Mouse (Mus musculus) left cerebral cortex, postnatal 14 days (tissue): ENCODE data around the gene Grin3b. TPM values are rescaled to one million over a fixed set of nuclear protein-coding genes. Genes with fewer than 3 reads are reported as not detected.

Source experiments
- DNase-seq, 2 experiments: peaks; one replicate each; pipeline ENCODE4 v3.0.0; 2021 to 2022; ENCODE audit warnings: low spot score in 2 of 2, mixed read lengths in 1 of 2
- intact Hi-C: fragments of 180-260 bp; cut with DNase I; formaldehyde crosslinking; loops from one replicate; pipeline ENCODE4 v1.15.1; 2025
- total RNA-seq, 2 experiments: library from RNA; stranded (reverse); gene quantifications; 2 replicates each; pipeline ENCODE4 v1.2.3; 2021

Grin3b gene
- total RNA-seq, 2 experiments from 2014 or later = 0.21 to 0.40 TPM

DNA sequence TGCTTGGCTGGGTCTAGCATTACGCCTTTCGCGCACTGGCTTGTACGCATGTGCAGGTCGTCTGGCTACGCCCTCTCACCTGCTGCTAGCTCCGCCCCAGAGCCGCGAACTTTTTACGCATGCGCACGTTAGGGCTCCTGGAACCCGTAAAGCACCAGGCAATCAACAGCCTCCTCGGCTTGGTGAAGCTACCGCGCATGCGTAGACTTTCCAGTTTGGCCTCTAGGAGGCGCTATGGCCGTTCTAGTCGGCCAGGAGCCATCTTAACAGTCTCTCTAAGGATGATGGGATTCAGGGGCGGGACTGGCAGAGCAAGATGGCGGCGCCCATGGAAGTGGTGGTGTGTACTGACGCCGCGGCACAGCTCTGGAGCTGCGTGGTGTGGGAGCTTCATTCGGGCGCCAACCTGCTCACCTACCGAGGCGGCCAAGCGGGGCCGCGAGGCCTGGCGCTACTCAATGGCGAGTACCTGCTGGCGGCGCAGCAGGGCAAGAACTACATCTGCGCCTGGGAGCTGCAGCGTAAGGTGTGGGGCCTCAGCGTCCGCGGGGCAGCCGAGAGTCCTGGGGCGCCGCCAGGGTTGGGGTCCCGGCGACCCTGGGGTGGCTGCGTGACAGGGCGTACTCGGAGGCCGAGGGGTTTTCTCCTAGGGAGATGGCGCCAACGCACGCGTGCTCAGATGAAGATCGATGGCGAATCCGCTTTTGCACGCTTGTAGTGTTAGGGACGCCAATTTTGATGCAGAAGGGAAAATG lies 10.5 kb upstream of the Grin3b start, which contains the start of gene Wdr18:
Gene Wdr18, plus strand, starts transcription at position 306 of the 755 bp plus-strand sequence.
- intact Hi-C loops = loop anchor here (2.0 kb wide), 2 partner anchors 77 to 125 kb away; no protein-coding TSS in a partner anchor
- peak; percentile 99 to 100 for DNase-seq

DNA sequence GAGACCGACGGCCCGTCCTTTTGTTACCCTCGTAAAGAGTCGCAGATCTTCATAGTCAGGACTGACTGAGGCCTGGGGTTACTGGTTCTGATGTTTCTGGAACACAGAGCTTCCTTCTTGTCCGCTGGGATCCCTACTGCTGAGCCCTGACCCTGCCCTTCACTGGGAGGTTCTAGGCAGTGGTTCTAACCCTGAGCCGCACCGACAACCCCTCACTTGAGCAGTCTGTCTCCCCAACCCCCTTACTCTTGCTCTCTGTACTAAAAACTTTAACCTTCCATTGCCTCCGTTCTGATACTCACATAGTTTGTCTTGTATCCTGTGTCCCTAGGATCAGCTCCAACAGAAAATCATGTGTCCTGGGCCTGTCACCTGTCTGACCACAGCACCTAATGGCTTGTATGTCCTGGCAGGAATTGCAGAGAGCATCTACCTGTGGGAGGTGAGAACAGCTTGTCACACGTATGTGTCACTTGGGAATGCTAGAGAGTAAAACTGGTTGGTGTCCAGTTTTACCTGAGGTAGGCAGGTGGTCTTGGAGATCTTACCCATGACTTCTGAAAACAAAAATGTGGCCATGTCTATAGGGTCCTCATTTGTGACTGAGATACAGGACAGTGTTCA lies 9.7 kb upstream of the Grin3b start:
- intact Hi-C loops = no loop called here

DNA sequence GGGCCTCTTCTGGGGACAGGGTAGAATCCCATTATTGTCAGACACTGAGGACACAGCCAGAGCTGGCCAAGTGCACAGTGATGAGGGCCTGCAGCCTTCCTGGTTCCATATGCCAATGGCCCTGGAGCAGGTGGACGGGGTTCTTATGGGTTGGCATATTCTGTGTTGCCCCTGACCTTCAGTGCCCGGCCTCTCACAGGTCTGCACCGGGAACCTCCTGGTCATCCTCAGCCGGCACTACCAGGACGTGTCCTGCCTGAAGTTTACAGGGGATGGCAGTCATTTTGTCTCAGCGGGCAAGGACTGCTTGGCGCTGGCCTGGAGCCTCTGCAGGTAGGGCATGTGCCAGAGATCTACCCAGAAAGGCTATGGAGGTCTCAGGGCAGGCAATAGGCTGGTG lies 5.8 kb upstream of the Grin3b start:
- DNase-seq = no peak
- intact Hi-C loops = no loop called here

More for the DNA sequence above, 9.7 kb upstream of the Grin3b start:
- DNase-seq = no peak

DNA sequence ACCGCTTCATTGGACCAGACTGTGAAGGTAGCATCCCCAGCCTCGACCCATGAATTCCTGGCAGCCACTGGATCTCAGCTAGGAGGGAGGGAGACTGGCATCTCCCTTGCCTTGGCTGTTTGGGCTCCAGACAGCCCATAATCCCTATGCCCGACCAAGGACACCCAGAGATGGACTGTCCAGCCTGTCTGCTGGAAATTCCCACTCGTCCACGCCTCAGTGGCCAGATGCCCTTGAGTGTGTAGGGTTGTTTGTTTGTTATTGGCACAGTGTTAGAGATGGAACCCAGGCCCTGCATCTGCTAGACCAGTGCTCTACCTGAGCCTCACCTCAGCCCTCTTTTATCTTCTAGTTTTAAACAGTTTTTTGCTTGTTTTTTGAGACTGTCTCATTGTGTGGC lies 5.2 kb upstream of the Grin3b start:
- intact Hi-C loops = no loop called here

DNA sequence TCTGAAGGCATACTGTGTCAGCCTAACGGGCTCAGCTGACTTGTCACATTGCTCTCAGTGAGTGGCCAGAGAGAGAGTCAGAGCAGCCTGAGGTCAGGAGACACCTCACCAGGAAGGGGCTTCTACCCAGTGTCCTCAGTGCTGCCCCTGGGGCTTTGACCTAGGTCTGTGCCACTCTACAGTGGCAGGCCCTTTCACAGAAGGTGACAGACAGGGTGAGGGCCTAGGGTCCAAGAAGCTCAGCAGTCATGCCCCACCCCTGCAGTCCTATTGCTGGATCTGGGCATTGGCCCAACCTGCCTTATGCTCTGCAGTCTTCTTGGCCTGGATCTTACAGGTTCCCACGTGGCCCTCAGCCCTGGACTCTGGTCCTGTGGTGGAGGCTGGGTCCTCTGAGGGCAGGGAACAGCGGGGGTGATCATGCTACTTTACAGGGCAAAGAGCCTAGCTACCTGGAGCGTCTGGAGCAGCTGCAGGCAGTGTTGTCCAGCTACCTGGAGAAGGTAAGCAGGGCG lies 3.6 kb upstream of the Grin3b start:
- no peak for DNase-seq
- intact Hi-C loops = no loop called here

More for the DNA sequence above, 5.2 kb upstream of the Grin3b start:
- no peak for DNase-seq

DNA sequence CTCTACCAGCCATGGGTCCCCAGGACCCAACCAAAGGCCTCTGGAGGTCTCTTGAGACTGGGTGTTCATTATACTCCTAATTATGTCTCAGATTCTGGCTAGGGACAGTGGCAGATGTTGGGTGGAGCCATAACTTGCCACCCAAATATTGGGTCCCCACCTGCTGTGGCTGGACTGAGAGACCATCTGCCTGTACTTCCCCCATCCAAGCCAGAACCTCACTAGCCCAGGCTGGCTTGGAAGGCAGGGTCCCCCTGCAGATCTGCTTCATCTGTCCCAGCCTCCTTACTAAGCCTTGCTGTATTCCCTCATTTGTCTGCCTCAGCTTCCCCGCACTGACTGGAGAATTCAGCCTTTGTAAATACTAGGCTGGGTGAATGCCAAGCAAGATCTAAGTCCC lies 2.3 kb upstream of the Grin3b start:
- DNase-seq = no peak
- intact Hi-C loops = no loop called here

DNA sequence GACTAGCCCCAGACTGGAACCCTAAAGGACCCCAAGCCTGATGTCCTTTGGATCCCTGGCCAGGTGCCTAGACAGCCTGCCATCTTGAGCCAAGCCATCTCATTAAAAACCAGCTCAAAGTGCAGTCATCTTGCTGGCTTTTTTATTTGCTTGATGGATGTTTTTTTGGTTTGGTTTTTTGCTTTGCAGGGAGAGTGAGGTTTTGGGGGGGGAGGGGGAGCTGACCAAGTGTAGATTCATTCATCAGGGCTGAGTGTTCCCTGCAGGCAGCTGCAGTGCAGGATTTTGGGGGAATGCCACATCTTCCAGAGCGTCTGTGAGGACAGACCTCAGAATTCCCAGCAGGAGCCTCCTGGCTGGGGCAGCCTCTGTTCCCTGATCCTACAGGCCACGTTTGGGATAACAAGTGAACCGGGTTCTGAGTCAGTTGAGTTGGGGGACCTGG lies 1.4 kb upstream of the Grin3b start:
- intact Hi-C loops = no loop called here
- peak in 1 of 2 experiments; percentile 48 for DNase-seq

DNA sequence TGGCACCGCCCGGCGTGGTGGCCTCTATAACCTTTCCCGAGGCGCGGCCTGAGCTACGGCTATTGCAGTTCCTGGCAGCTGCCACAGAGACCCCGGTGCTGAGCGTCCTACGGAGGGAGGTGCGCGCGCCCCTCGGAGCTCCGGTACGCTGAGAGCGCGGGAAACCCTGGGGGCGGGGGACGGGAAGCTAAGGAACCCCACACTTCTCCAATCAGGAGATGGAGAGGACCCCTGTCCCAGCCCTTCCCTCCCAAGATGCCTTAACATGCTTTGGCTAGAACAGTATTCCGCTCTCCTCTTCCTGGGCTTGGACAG lies 625 bp downstream of the Grin3b start:
- intact Hi-C loops = no loop called here
- DNase-seq = no peak

DNA sequence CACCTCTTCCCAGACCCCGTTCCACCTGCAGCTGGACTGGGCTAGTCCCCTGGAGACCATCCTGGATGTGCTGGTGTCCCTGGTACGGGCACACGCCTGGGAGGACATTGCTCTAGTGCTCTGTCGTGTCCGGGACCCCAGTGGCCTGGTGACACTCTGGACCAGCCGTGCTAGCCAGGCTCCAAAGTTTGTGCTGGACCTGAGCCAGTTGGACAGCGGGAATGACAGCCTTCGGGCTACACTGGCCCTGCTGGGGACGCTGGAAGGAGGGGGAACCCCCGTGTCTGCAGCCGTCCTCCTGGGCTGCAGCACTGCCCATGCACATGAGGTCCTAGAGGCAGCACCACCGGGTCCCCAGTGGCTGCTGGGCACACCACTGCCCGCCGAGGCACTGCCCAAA lies 2.3 kb downstream of the Grin3b start:
- no peak for DNase-seq
- intact Hi-C loops = no loop called here

DNA sequence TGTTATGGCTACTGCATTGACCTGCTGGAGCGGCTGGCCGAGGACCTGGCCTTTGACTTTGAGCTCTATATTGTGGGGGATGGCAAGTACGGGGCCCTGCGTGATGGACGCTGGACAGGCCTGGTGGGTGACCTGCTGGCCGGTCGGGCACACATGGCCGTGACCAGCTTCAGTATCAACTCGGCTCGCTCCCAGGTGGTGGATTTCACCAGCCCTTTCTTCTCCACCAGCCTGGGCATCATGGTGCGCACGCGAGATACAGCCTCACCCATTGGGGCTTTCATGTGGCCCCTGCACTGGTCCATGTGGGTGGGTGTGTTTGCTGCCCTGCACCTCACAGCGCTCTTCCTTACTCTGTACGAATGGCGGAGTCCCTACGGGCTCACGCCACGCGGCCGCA lies 3.6 kb downstream of the Grin3b start:
- no peak for DNase-seq
- intact Hi-C loops = no loop called here

DNA sequence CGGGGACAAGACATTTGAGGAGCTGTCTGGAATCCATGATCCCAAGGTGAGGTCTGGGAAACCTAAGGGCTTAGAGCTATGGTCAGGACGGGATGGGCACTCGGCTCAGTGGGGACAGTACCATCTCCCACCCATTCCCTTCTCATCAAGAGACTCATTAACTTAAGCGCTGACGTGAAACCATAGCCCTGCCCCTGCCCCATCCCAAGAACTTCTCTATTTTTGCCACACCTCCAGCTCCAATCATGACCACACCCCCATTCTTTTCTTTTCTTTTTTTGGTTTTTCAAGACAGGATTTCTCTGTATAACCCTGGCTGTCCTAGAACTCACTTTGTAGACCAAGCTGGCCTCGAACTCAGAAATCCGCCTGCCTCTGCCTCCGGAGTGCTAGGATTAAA lies 4.2 kb downstream of the Grin3b start:
- intact Hi-C loops = no loop called here
- DNase-seq = no peak

DNA sequence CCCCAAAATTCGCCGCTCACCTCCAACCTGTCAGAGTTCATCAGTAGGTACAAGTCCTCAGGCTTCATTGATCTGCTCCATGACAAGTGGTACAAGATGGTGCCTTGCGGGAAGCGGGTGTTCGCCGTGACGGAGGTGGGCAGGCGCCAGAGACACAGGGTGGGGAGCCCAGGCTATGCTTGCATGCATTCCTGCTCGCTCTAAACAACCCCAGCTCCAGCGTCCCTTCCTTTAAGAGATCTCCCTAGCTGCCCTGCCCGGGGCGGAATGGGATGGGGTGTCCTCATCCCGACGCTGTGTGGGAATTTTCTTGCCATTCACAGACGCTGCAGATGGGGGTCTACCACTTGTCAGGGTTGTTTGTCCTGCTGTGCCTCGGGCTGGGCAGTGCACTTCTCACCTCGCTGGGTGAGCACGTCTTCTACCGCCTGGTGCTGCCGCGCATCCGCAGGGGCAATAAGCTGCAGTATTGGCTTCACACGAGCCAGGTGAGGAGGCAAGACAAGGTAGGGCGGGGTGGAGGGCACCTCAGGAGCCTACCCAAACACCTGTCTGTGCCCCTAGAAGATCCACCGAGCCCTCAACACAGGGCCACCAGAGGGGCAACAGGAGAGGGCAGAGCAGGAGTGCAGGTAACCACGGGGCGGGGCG lies 5.7 kb downstream of the Grin3b start:
- DNase-seq = no peak

DNA sequence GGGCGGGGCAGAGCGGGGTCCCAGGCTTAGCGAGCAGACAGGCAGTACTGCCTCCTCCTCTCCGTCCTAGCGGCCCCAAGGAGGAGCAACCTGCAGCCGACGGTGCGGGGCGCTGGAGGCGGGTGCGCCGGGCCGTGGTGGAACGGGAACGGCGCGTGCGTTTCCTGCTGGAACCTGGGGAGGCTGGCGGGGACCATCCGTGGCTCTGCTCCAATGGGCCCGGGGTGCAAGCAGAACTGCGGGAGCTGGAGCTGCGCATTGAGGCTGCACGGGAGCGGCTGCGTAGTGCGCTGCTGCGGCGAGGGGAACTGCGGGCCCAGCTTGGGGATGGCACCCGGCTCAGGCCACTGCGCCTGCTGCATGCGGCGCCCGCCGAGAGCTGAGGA lies 6.2 kb downstream of the Grin3b start:
- intact Hi-C loops = no loop called here
- DNase-seq = no peak

More for the DNA sequence above, 5.7 kb downstream of the Grin3b start:
- intact Hi-C loops = no loop called here

DNA sequence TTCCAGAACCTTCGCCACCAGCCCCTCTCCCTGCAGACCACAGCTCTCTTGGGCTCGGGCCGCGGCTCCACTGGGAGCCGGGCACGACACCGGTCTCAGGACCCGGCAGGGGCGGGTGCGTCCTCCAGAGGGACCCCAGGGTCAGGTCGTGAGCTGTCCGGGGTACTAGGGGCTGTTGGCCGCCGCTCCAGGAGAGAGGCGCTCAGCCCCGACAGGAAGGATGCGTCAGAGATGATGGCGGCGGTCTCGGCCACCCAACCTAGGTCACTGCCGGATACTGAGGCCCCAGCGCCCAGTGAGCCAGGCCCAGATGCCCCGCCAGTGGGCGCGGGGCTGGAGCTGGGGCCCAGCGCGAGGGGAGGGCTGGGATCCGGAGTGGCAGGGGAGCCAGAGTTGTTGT lies 6.8 kb downstream of the Grin3b start:
- intact Hi-C loops = no loop called here
- DNase-seq = no peak

DNA sequence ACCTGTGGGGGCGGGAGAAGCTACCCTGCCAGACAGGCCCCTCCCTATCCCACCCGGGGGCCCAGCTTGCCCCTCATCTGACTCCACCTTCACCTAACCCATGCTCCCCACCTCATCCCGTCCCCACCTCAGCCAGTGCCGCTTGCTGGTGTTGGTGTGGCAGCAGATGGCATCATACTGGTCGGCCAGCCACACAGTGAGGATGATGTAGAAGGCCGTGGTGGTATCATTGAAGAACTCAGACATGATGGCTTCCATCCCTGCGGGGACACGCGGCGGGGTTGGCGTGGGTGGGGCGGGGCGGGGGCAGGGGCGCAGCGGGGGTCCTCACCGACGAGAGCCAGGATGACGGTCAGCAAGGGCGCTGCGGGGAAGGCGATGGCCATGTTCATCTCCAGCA lies 7.5 kb downstream of the Grin3b start:
- intact Hi-C loops = loop anchor here (2.0 kb wide), 1 partner anchor 15 kb away; no protein-coding TSS in a partner anchor
- DNase-seq = no peak

DNA sequence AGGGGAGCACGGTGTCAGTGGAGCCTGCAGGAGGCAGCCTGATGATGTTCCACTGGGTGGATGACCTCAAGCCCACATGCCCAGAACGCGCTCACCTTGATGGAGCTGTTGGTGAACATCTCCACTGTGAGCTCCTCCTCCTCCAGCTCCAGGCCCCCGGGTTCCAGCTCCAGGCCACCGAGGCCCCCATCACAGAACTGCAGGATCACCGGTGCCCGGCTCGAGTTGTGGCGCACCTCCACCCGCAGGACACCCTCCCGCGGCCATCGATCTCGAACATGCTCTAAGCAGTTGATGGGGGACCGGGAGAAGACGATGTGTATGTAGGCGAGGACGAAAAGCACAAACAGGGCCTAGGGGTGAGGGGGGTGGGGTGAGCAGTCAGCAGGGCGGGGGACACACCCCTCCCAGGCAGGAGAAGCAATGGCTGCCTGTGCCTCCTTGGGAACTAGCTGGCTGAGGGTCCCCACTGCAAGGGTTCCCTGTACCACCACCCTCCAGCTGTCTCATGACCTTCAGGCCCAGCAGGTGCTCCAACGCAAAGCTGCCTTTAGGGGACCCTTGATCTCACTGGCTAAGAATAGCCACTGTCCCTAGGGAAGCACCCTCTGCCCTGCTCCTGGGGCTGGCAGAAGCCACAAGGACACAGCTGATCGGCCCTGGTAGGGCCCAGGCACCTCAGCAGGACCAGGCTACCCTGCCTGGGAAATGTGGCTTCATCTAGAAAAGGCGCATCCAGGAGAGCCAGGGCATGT lies 9.1 kb downstream of the Grin3b start:
- no peak for DNase-seq
- intact Hi-C loops = loop anchor here (2.0 kb wide), 1 partner anchor 17 kb away; no protein-coding TSS in a partner anchor

DNA sequence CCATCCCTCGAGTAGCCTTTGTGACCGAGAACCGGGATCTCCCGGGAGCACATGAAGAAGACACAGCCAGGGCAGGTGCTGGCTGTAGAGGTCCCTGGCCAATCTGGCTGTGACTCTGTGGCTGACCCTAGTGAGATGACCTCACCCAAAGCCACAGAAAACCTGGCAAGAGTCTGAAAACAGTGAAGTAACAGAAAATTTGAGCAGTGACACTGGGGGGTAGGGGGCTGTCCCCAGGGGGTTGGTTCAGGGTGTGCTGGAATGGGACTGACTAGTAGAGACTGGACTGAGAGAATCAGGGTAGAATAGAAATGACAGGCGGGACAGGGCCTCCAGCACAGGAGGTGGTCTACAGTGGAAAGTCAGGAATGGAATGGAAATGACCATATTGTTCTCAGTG lies 12.7 kb downstream of the Grin3b start:
- no peak for DNase-seq
- intact Hi-C loops = no loop called here

DNA sequence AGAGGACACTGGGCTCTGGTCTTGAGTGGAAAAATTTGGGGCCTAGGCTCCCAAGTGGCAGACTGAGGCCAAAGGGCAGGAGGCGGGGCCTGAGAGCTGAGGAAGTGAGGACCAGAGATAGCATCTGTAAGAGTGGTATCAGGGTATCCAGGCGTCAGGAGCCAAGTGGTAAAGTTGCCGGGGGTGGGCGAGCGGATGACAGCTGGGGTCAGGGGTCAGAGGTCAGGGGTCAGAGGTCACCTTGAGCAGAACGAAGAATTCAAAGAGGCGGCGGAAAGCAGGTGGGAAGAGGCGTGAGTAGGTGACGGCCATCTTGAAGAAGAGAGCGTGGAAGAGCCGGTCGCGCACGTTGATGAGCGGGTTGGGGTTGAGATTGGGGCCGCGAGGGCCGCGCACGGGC lies 13.2 kb downstream of the Grin3b start:
- peak; percentile 75 to 76 for DNase-seq
- intact Hi-C loops = no loop called here

DNA sequence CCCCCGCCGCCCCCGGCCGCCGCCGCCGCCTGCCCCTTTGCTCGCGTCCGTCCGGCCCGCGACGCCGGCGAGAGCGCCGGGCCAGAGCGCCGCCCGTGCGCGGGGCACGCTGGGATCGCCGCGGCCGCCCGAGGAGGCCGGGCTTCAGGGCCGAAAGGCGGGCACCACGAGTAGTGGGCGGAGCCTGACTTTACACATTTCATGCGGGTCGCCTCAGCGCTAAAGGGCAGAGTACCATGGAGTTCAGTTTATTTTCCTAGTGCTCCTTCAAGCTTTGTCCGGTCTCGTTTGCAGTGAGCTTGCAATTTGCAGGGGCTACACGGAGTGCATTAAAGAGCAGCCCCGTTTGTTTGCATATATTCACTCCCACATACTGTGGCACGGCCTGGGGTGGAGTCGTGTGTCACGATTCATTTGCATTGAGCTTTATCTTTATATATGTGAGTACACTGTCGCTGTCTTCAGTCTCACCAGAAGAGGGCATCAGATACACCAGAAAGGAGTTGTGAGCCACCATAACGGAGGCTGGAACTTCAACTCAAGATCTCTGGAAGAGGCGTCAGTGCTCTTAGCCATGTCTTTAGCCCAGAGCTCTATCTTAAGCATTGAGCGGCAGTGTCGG lies 13.8 kb downstream of the Grin3b start, which contains the start of gene Tmem259:
Gene Tmem259, minus strand, starts transcription at position 136 of the 622 bp plus-strand sequence.
- DNase-seq = peak; percentile 85 to 87
- intact Hi-C loops = no loop called here
